In the genomic region with DNA sequence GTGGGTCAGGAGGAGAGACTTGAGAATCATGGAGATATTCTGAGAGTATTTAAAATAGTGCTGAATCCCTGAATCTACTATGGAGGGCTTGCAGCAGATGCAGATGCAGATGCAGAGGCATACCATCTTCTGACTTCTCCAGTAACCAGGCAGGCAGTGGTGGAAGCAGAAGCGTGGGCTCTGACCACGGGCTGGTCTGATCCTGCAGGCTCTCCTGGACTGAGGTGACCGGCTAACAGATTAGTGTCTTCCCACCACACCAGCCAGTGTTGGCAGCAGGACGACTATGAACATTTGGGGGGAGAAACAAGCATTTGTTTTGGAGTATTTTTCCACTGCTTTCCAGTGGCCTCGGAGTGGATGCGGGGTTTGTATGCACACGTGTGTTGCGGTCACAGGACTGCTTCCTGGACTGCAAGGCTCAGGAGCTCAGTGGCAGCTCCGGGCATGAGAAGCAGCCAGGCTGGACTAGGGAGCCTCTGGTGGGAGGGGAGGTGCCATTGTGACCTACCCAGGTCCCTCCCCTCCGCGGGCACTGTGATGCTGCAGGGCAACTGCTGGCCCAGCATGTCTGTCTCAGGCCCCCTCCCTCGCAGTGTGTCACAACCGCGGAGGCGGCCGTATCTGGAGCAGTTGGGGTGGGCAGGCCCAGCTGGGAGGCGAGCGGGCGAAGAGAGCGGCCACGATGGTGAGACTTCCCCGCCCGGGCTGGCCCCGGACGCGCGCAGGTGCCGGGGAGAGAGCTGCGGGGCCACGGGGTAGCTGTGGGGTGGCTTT, we compare ENCODE assay signal across 8 mouse cellular contexts. TPM values are rescaled to one million over a fixed set of nuclear protein-coding genes. Genes with fewer than 3 reads are reported as not detected.
DNase-seq lines count a peak whose midpoint lies in the region; ATAC-seq lines count a peak whose summit lies in the region.

Gene Tuba8 (plus strand): TSS at position 548 of the 777 bp plus-strand sequence.

- H3K4me3 ChIP-seq in heart, embryonic 12.5 days, result peak within 1 kb of the TSS; percentile 50
- peak within 1 kb of the TSS; percentile 41 for H3K4me3 ChIP-seq in kidney, embryonic 14.5 days (ENCODE audit: low read length)
- peak within 1 kb of the TSS; percentile 36 for H3K4me3 ChIP-seq in limb, embryonic 15.5 days
- peak within 1 kb of the TSS; percentile 45 for H3K4me3 ChIP-seq in midbrain, embryonic 15.5 days

- 0 out of 2 replicates have a peak, but pooled peaks cover 9% of the 10 kb centered on the region for H3K9me3 ChIP-seq in heart, embryonic 12.5 days (replicated peaks)
- H3K9me3 ChIP-seq in kidney, embryonic 14.5 days (ENCODE audit: control insufficient read depth, low read length), result no peaks in the 10 kb centered on the region
- no peaks in the 10 kb centered on the region for H3K9me3 ChIP-seq in limb, embryonic 15.5 days
- no peaks in the 10 kb centered on the region for H3K9me3 ChIP-seq in midbrain, embryonic 15.5 days

- peaks cover 37% of the 10 kb centered on the region for H3K27me3 ChIP-seq in heart, embryonic 12.5 days (replicated peaks)
- H3K27me3 ChIP-seq in kidney, embryonic 14.5 days (ENCODE audit: control insufficient read depth, insufficient read depth, low read length), result peaks cover 17% of the 10 kb centered on the region
- H3K27me3 ChIP-seq in limb, embryonic 15.5 days, result peaks cover 27% of the 10 kb centered on the region
- H3K27me3 ChIP-seq in midbrain, embryonic 15.5 days (replicated peaks), result 0 out of 2 replicates have a peak, but pooled peaks cover 15% of the 10 kb centered on the region

- peaks cover 25% of the 10 kb centered on the region for H3K4me1 ChIP-seq in heart, embryonic 12.5 days (replicated peaks)
- H3K4me1 ChIP-seq in kidney, embryonic 14.5 days (ENCODE audit: control insufficient read depth, insufficient read depth, low read length), result peaks cover 14% of the 10 kb centered on the region; the same call in 1 of the 2 replicates
- peaks cover 19% of the 10 kb centered on the region for H3K4me1 ChIP-seq in limb, embryonic 15.5 days
- H3K4me1 ChIP-seq in midbrain, embryonic 15.5 days, result peaks cover 16% of the 10 kb centered on the region

- peak; percentile 96 for DNase-seq in 416B (ENCODE audit: low read depth)
- peak; percentile 88 for DNase-seq in brain, adult 2 months (ENCODE audit: low read depth, low spot score)
- DNase-seq in fat pad, adult 2 months (ENCODE audit: extremely low read depth, low read depth, low spot score), result peak; percentile 78
- DNase-seq in spleen, postnatal 10 days (ENCODE audit: low spot score in 2 of 2), result peak; percentile 20 to 51

- H3K36me3 ChIP-seq in heart, embryonic 12.5 days, result no peaks in the 10 kb centered on the region
- no peaks in the 10 kb centered on the region for H3K36me3 ChIP-seq in kidney, embryonic 14.5 days (ENCODE audit: control insufficient read depth, insufficient read depth, low read length)
- no peaks in the 10 kb centered on the region for H3K36me3 ChIP-seq in limb, embryonic 15.5 days
- H3K36me3 ChIP-seq in midbrain, embryonic 15.5 days (replicated peaks), result no peaks in the 10 kb centered on the region

- H3K27ac ChIP-seq in heart, embryonic 12.5 days (ENCODE audit: poor library complexity, severe bottlenecking), result no peak within 1 kb of the TSS
- no peak within 1 kb of the TSS for H3K27ac ChIP-seq in kidney, embryonic 14.5 days (ENCODE audit: low read depth, low read length)
- no peak within 1 kb of the TSS for H3K27ac ChIP-seq in limb, embryonic 15.5 days
- no peak within 1 kb of the TSS for H3K27ac ChIP-seq in midbrain, embryonic 15.5 days

- peak within 1 kb of the TSS; percentile 61 for H3K9ac ChIP-seq in heart, embryonic 12.5 days
- H3K9ac ChIP-seq in kidney, embryonic 14.5 days (ENCODE audit: low read depth, low read length), result peak within 1 kb of the TSS; percentile 32; the same call in 1 of the 2 replicates
- 0 out of 2 replicates have a peak within 1 kb of the TSS, but pooled peaks have one; percentile 14 for H3K9ac ChIP-seq in limb, embryonic 15.5 days
- peak within 1 kb of the TSS; percentile 56 for H3K9ac ChIP-seq in midbrain, embryonic 15.5 days

- peak within 1 kb of the TSS; percentile 89 for H3K4me2 ChIP-seq in heart, embryonic 12.5 days
- H3K4me2 ChIP-seq in kidney, embryonic 14.5 days (replicated peaks; ENCODE audit: low read depth, low read length), result peak within 1 kb of the TSS; percentile 72
- peak within 1 kb of the TSS; percentile 83 for H3K4me2 ChIP-seq in limb, embryonic 15.5 days
- peak within 1 kb of the TSS; percentile 96 for H3K4me2 ChIP-seq in midbrain, embryonic 15.5 days

- ATAC-seq in heart, embryonic 12.5 days (ENCODE audit: insufficient number of reproducible peaks, low FRiP score), result peak; percentile 70
- peak; percentile 83 for ATAC-seq in kidney, embryonic 14.5 days (ENCODE audit: low FRiP score, low TSS enrichment)
- ATAC-seq in limb, embryonic 15.5 days (ENCODE audit: insufficient number of reproducible peaks, low FRiP score, low TSS enrichment, low read depth), result no peak
- ATAC-seq in midbrain, embryonic 15.5 days (replicated peaks), result peak; percentile 81

- 4% methylated on average over 30 of the region's 30 CpGs for WGBS in heart, embryonic 12.5 days
- WGBS in kidney, embryonic 14.5 days, result 4% methylated on average over 30 of the region's 30 CpGs
- WGBS in limb, embryonic 15.5 days, result 4% methylated on average over 30 of the region's 30 CpGs
- 6% methylated on average over 30 of the region's 30 CpGs for WGBS in midbrain, embryonic 15.5 days

RNA-seq across cellular contexts. Expression of gene Tuba8, which starts in this region (rescaled TPM):
- 0.42 and 0.55 TPM in 2 replicates for polyA plus RNA-seq in heart, embryonic 12.5 days (2016; fragmentation: Nextera tagmentation; extraction: Ambion mirVana)
- 0.18 and 0.30 TPM in 2 replicates for polyA plus RNA-seq in kidney, embryonic 14.5 days (2014; fragmentation: Nextera tagmentation; extraction: Ambion mirVana)
- polyA plus RNA-seq in limb, embryonic 15.5 days (2015; fragmentation: Nextera tagmentation; extraction: Ambion mirVana), result 16.3 and 18.0 TPM in 2 replicates
- 0.70 and 1.1 TPM in 2 replicates for polyA plus RNA-seq in midbrain, embryonic 15.5 days (2015; fragmentation: Nextera tagmentation; extraction: Ambion mirVana)

Comparison
In these comparisons a context has a peak if more than half of its experiments do, and no peak if none do; other contexts are left out.
1. Peak in ATAC-seq, H3K4me3 ChIP-seq, H3K9ac ChIP-seq and H3K4me2 ChIP-seq in heart, embryonic 12.5 days; RNA of the gene not detected or under 1 TPM.
2. Peak in ATAC-seq, H3K4me3 ChIP-seq, H3K9ac ChIP-seq and H3K4me2 ChIP-seq in kidney, embryonic 14.5 days; RNA of the gene not detected or under 1 TPM.
3. DNase-seq: peak in every context shown above with its lines; median percentile 96 in 416B; 88 in brain, adult 2 months; 78 in fat pad, adult 2 months; 36 in spleen, postnatal 10 days.